Mouse (Mus musculus): Measurements from ENCODE around the gene Myzap. TPM values are rescaled to one million over a fixed set of nuclear protein-coding genes. Genes with fewer than 3 reads are reported as not detected.

Gene Myzap
- total RNA-seq, 2 experiments from 2014 or later, result 3.8 to 3.9 TPM

DNA sequence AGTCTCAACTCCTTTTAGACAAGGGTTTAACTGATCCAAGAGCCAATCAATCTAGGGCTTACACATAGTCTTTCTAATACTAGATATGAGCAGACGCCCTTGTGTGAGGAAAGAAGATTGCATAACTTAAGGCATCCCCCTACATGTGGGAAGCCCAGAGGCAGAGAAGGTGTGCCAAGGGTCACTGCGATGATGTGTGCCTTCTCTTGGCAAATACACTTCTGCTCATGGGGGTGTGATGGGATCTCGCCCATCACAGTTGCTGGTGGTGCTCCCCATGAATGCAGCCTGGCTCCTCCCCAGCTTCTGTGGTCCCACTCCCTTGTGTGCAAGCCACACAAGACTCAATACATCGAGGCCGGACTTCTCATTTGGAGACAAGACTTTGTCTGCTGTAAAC is 47.3 kb downstream of the Myzap start:
- no peak for DNase-seq (ENCODE audit: low spot score)

- DNase-seq (ENCODE audit: low spot score), result peak; percentile 80
These were observed 48.5 kb downstream of the Myzap start for GRCm38 (mm10) chr9:71543443-71544222.

GRCm38 (mm10) chr9:71542292-71542691 is 49.9 kb downstream of the Myzap start:
- DNase-seq (ENCODE audit: low spot score), result no peak

- DNase-seq (ENCODE audit: low spot score), result no peak
These were observed 51.4 kb downstream of the Myzap start for GRCm38 (mm10) chr9:71540739-71541138.

DNA sequence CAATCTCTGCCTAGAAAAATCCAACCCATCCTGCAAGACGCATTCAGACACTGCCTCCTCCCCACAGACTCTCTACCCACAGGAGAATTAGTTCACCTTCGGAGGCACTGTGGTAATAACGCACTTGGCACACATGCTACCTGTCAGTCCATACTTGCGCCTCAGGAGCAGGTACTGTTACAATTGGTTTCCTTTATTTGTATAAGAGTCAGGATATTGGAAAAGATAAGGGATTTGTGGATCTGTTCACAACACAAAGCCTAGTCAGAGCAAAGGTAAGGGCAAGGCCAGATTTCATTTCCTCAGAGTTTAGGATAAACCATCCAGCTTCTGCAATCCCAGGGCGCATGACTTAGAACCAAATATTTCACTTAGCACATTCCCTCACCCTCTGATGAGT is 56.4 kb downstream of the Myzap start:
- DNase-seq (ENCODE audit: low spot score), result no peak

- DNase-seq (ENCODE audit: low spot score), result no peak
These were observed 57.1 kb downstream of the Myzap start for GRCm38 (mm10) chr9:71535036-71535435.

- DNase-seq (ENCODE audit: low spot score), result no peak
These were observed 62.2 kb downstream of the Myzap start for GRCm38 (mm10) chr9:71529960-71530359.

GRCm38 (mm10) chr9:71527438-71527837 is 64.7 kb downstream of the Myzap start:
- no peak for DNase-seq (ENCODE audit: low spot score)

DNA sequence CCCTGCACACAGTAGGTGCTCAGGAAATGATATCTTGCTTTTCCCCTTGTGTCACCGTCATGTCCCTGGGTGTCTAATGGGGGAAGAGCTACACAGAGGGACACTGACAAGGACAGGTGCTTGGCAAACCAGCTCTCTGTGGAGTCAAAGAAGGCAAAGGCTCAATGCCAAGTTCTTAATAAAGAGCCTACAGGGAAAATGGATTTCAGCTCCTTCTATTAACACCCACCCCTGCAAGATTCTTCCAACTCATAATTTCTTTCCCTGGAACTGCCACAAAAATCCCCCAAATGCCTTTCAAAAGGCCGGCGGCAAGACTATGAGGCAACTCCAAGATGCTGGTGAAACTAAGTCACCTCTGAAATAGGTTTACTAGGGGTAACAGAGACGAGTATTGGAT is 68.3 kb downstream of the Myzap start:
- peak; percentile 42 for DNase-seq (ENCODE audit: low spot score)

- no peak for DNase-seq (ENCODE audit: low spot score)
These were observed 72.3 kb downstream of the Myzap start for GRCm38 (mm10) chr9:71519836-71520235.

DNA sequence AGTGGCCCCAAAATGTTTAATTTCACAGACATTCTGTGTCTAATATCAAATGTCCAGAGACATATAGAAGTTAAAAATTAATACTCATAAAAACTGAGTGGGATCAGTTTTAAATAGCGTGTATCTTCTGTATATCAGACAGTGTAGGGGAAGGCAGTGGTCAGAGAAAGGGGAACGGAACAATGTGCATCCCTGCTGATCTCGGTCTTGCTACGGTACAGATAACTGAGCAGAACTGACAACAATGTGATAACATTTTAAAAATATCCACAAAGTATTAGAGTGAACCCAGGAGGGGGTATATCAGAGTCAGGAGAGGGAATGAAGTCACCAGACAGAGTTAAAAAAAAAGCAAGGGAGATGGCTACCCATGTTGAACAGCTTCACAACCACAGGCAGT is 74.7 kb downstream of the Myzap start:
- DNase-seq (ENCODE audit: low spot score), result no peak

- DNase-seq (ENCODE audit: low spot score), result no peak
These were observed 76.3 kb downstream of the Myzap start for GRCm38 (mm10) chr9:71515862-71516261.

DNA sequence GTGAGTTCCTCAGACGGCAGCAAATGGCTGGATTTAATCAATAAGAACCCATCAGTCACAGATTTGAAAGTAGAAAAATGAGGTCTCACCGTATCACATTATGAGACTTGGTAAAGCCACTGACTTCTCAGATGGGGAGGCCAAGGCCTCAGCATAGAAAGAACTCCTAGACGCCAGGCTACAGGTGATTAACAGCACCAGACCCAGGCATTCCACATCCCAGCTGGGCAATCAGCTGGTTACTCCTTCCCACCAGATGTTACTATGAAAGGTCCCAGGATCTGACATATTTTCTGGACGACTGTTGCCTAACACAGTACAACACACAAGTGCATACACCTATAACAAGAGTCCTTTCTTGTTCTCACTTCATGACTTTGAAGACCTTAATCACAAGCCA is 78.6 kb downstream of the Myzap start:
- DNase-seq (ENCODE audit: low spot score), result no peak

- no peak for DNase-seq (ENCODE audit: low spot score)
These were observed 79.3 kb downstream of the Myzap start for GRCm38 (mm10) chr9:71512899-71513298.

DNA sequence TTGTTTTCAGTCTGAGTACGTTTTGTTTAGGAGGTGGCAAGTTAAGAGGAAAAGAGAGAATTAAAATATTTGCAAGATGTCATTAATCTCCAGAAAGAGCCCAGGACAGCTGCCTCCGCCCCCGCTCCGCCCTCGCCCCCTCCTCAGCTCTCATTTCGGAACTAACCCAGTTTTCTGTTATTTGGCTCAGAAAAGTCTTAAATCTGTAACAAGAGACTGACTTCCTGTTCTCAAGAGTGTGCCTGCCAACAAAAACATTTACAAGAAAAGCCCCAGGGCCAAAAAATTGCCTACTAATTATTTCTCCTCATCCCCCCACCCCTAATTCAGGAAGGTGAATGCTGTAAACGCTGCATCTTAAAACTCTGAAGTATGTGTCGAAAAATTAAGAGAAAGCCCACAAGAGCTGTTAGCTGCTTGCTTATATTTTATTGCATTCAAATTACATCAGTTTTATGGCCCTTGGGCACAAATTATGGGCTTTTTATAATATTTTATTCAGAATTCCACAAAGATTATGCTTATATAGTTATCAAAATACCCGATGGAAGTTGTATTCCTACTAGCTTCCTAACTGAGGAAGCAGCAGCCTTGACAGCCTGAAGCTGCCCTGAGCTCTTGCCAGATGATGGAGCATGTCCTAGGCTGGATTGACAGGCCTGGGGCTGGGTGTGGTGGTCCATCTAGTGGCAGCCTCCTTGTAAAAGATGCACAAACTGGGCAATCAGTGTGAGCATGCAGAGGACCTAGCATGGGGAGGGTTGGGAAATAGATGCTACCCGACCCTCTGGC is 93.6 kb downstream of the Myzap start:
- DNase-seq (ENCODE audit: low spot score), result no peak

DNA sequence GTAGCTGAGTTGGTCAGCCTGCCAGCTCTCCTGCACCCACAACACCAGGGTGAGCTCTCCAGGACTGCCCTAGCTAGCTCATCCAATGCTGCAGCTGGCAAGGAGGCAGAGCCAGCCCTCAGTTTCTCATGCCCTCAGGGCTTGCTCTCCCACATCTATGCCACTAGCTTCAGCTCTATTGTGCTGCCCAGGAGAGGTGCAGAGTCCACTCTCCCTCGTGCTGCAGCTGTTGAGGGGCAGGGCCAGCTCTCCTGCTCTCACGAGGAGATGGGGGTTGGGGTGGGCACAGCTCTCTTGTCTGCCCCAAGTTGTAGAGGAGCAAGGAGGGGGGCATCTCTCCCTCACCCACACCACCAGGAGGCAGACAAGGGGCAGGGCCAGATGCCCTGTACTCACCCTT is 95.5 kb downstream of the Myzap start:
- no peak for DNase-seq (ENCODE audit: low spot score)

DNA sequence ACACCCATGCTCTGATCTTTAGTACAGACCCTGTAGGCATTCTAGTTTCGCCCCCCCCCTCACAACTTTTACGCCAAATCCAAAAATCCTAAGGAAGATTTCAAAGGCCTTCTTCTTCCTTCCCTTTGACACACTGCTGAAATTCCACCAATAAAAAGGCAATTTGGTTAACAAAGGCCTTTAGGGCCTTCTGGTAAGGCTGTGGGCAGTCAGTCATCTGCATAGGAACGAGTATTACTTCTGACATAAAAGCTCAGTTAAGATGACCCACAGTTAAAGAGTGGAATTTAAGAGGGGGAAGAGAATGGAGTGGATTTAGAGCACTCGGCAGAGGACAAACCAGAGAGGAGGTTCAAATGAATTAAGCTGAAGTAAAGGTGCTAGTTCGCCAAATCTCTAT is 98.4 kb downstream of the Myzap start:
- DNase-seq (ENCODE audit: low spot score), result no peak

DNA sequence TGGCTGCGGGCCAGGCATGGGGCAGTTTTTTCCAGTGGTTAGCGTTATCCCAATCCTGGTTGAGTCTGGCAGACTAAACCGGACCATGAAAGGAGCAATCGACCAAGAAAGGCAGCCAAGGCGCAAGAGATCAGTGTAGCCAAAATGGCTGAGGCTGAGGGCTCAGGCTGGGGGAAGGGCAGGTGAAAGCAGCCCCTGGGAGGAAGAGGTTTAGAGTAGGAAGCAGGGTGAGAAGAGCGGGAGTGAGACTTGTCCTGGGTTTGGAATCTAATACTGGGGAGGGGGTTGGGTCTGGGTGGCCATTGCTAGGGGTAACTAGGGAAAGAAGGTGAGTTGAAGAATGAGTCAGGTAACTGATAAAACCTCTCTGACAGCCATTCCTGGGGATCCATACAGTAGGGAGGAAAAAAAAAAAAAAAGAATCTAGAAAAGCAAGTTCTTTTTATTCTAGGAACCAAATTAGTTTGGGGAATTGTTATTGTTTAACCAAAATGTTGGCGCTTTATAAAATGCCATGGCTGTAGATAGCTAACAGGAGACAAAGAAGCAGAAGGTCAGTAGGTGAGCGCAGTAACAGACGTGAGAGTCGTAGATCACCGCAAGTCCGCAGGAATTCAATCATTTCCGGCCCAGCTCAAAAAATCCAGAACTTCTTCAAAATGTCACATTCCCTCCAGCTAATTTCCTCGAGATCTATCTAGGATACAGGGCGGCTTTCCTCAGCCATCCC is 99.7 kb downstream of the Myzap start:
- DNase-seq (ENCODE audit: low spot score), result no peak

DNA sequence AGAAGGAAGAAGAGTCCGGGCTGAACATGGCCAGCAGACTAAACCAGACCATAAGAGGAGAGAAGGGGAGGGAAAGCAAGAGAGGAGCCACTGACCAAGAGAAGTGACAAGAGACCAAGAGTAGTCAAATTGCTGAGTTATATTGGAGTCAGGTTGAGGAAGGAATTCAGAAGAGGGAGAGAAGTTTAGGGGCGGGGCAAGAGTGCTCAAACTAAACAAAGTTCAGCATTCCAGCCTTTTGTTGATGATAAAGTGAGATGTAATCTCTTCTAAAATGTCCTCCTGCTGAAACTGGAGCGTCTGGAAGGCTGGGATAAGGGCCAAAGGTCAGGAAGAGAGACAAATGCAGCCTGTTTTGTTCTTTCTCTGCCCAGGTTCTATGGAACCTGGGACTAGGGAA is 102.1 kb downstream of the Myzap start:
- no peak for DNase-seq (ENCODE audit: low spot score)

GRCm38 (mm10) chr9:71486127-71486526 is 106.0 kb downstream of the Myzap start:
- DNase-seq (ENCODE audit: low spot score), result no peak

GRCm38 (mm10) chr9:71485475-71486094 is 106.6 kb downstream of the Myzap start, which contains the start of gene Polr2m:
TSS of gene Polr2m (minus strand) at chr9:71485935.
- DNase-seq (ENCODE audit: low spot score), result peak; percentile 95

Measured in gastrocnemius, adult 18-20 months (tissue).